Mouse (Mus musculus) hindbrain, postnatal 0 days (tissue): ENCODE measurements at regions not wholly inside any gene's neighbourhood (a gene's known extent, or its start where the extent isn't known, plus 50 kb on each side); places are given as distances from the start of the nearest gene placed in this dataset.

ENCODE experiments used
- ATAC-seq: fragments of 200-750 bp; cut with Nextera tagmentation; 2 replicates; pipeline ENCODE4 v1.8.0; 2017; ENCODE audit warnings: mild to moderate bottlenecking, moderate TSS enrichment, moderate library complexity
- DNase-seq: peaks from one replicate; pipeline ENCODE4 v3.0.0-alpha.2; 2015; ENCODE audit warnings: low spot score
- H3K27ac ChIP-seq: fragments of 300-500 bp; sonication (generic); 2 replicates; pipeline ENCODE4 v1.5.1; 2014; ENCODE audit warnings: mild to moderate bottlenecking
- H3K27me3 ChIP-seq: fragments of 300-500 bp; sonication (generic); 2 replicates; pipeline ENCODE4 v1.6.1; 2014; ENCODE audit warnings: low read length, mixed read lengths; ENCODE audit not compliant: insufficient read depth
- H3K36me3 ChIP-seq: fragments of 300-500 bp; sonication (generic); 2 replicates; pipeline ENCODE4 v1.6.1; 2014; ENCODE audit warnings: low read length, mixed read lengths; ENCODE audit not compliant: insufficient read depth
- H3K4me1 ChIP-seq: fragments of 300-500 bp; sonication (generic); 2 replicates; pipeline ENCODE4 v1.6.1; 2014; ENCODE audit warnings: antibody characterized with exemption, low read length, mixed read lengths; ENCODE audit not compliant: insufficient read depth
- H3K4me2 ChIP-seq: fragments of 300-500 bp; sonication (generic); 2 replicates; pipeline ENCODE4 v1.6.1; 2014; ENCODE audit warnings: low read depth, mild to moderate bottlenecking, low read length, moderate library complexity, mixed read lengths
- H3K4me3 ChIP-seq: fragments of 300-500 bp; sonication (generic); 2 replicates; pipeline ENCODE4 v1.5.1; 2014; ENCODE audit warnings: low read length
- H3K9ac ChIP-seq: fragments of 300-500 bp; sonication (generic); replicated peaks from 2 replicates; pipeline ENCODE4 v1.6.1; 2014; ENCODE audit warnings: mild to moderate bottlenecking, low read length, moderate library complexity, mixed read lengths
- H3K9me3 ChIP-seq: fragments of 300-500 bp; sonication (generic); 2 replicates; pipeline ENCODE4 v1.6.1; 2016; ENCODE audit warnings: low read length, mixed read lengths
- CTCF ChIP-seq: IDR thresholded peaks from 2 replicates; pipeline ENCODE4 v1.5.1; 2016; ENCODE audit warnings: antibody characterized with exemption, control low read depth, low read depth
- WGBS: fragments of 180-500 bp; shearing (Covaris S2); extraction: QIAGEN DNeasy Blood & Tissue Kit; methylation state at CpG from one replicate; pipeline ENCODE4 v1.1.7; 2014; 5-methylcytosine and 5-hydroxymethylcytosine counted together

- no peaks in the 10 kb centered on the region for H3K9me3 ChIP-seq
- no peak overlapping the region for H3K9ac ChIP-seq
- H3K27ac ChIP-seq = no peak overlapping the region
- no peak for TF ChIP-seq CTCF
- H3K36me3 ChIP-seq = no peaks in the 10 kb centered on the region
- ATAC-seq = no peak
- no peak overlapping the region for H3K4me2 ChIP-seq
- H3K4me3 ChIP-seq = no peak overlapping the region
- no peaks in the 10 kb centered on the region for H3K4me1 ChIP-seq
- DNase-seq = peak; percentile 1
- no peaks in the 10 kb centered on the region for H3K27me3 ChIP-seq
- 53% methylated on average over 5 of the region's 5 CpGs for WGBS
Observed at GRCm38 (mm10) chrX:110666853-110667504, 147.1 kb upstream of the Pou3f4 start.

GRCm38 (mm10) chrX:110673192-110673591 lies 140.9 kb upstream of the Pou3f4 start:
- ATAC-seq (no peak), DNase-seq (no peak)
- Histone ChIP-seq H3K4me1 (no peaks in the 10 kb centered on the region), H3K4me2 (no peak overlapping the region), H3K36me3 (no peaks in the 10 kb centered on the region), H3K27ac (no peak overlapping the region), H3K4me3 (no peak overlapping the region), H3K27me3 (no peaks in the 10 kb centered on the region), H3K9ac (no peak overlapping the region), H3K9me3 (no peaks in the 10 kb centered on the region)
- no peak for TF ChIP-seq CTCF

GRCm38 (mm10) chrX:110678578-110678977 lies 135.5 kb upstream of the Pou3f4 start:
- H3K36me3 ChIP-seq = no peaks in the 10 kb centered on the region
- H3K27ac ChIP-seq = no peak overlapping the region
- no peak overlapping the region for H3K9ac ChIP-seq
- TF ChIP-seq CTCF = no peak
- no peak for DNase-seq
- H3K4me3 ChIP-seq = no peak overlapping the region
- no peaks in the 10 kb centered on the region for H3K9me3 ChIP-seq
- ATAC-seq = no peak
- no peaks in the 10 kb centered on the region for H3K27me3 ChIP-seq
- 84% methylated on average over 3 of the region's 3 CpGs for WGBS
- H3K4me1 ChIP-seq = no peaks in the 10 kb centered on the region
- no peak overlapping the region for H3K4me2 ChIP-seq

- Histone ChIP-seq H3K9me3 (no peaks in the 10 kb centered on the region), H3K4me3 (no peak overlapping the region), H3K36me3 (no peaks in the 10 kb centered on the region), H3K27ac (no peak overlapping the region), H3K9ac (no peak overlapping the region), H3K27me3 (no peaks in the 10 kb centered on the region), H3K4me2 (no peak overlapping the region), H3K4me1 (no peaks in the 10 kb centered on the region)
- 95% methylated on average over 1 of the region's 1 CpGs for WGBS
- DNase-seq (no peak), ATAC-seq (no peak)
- no peak for TF ChIP-seq CTCF
Observed at GRCm38 (mm10) chrX:110680561-110680960, 133.5 kb upstream of the Pou3f4 start.

GRCm38 (mm10) chrX:110700442-110700841 lies 113.6 kb upstream of the Pou3f4 start:
- no peak overlapping the region for H3K27ac ChIP-seq
- no peaks in the 10 kb centered on the region for H3K27me3 ChIP-seq
- no peak for ATAC-seq
- DNase-seq = no peak
- H3K36me3 ChIP-seq = no peaks in the 10 kb centered on the region
- no peak overlapping the region for H3K4me3 ChIP-seq
- WGBS = 44% methylated on average over 2 of the region's 2 CpGs
- H3K9ac ChIP-seq = no peak overlapping the region
- no peaks in the 10 kb centered on the region for H3K9me3 ChIP-seq
- no peak for TF ChIP-seq CTCF
- no peaks in the 10 kb centered on the region for H3K4me1 ChIP-seq
- no peak overlapping the region for H3K4me2 ChIP-seq

- Histone ChIP-seq H3K27me3 (no peaks in the 10 kb centered on the region), H3K4me2 (no peak overlapping the region), H3K9ac (no peak overlapping the region), H3K36me3 (no peaks in the 10 kb centered on the region), H3K4me3 (no peak overlapping the region), H3K9me3 (no peaks in the 10 kb centered on the region), H3K4me1 (no peaks in the 10 kb centered on the region), H3K27ac (no peak overlapping the region)
- TF ChIP-seq CTCF = no peak
- ATAC-seq (no peak), DNase-seq (no peak)
- WGBS = 84% methylated on average over 1 of the region's 1 CpGs
Observed at GRCm38 (mm10) chrX:110714137-110714536, 99.9 kb upstream of the Pou3f4 start.

GRCm38 (mm10) chrX:110764080-110764479 lies 50.0 kb upstream of the Pou3f4 start:
- Histone ChIP-seq H3K4me3 (no peak overlapping the region), H3K36me3 (no peaks in the 10 kb centered on the region), H3K27me3 (no peaks in the 10 kb centered on the region), H3K9ac (no peak overlapping the region), H3K4me2 (no peak overlapping the region), H3K27ac (no peak overlapping the region), H3K9me3 (no peaks in the 10 kb centered on the region), H3K4me1 (no peaks in the 10 kb centered on the region)
- WGBS = 50% methylated on average over 2 of the region's 2 CpGs
- no peak for ATAC-seq
- no peak for TF ChIP-seq CTCF
- no peak for DNase-seq
